In the genomic region with DNA sequence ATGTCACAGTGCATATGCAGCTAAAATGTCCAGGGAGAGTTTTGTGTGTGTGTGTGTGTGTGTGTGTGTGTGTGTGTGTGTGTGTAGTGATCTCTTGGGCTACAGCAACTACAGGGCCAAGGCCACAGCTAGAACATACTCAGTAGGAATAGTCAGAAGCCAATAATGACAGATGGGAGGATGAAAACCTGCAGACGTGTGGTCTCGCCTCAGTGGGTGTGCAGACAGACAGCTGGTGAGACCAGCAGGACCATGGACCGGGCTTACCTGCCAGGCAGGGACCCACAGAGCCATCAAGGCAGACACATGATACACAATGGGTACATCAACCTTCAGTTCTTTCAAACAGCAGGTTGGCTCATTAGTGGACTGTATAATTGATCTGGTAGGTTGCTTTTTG, we compare ENCODE assay signal across 14 mouse cellular contexts.
DNase-seq lines count a peak whose midpoint lies in the region; ATAC-seq and TF ChIP-seq lines count a peak whose summit lies in the region.
"Had no signal": no experiment of that assay in that cellular context is flagged by ENCODE, and none has a peak within 500 bp of the region (broad histone marks: within the 10 kb centered on the region; RNA-seq: fewer than 3 reads in every experiment).

No protein-coding gene starts in this region.

- TF ChIP-seq CTCF in brain, embryonic 14.5 days (IDR thresholded peaks at IDR 0.05; ENCODE audit: borderline replicate concordance, extremely low read depth, insufficient read depth, insufficient read length): no peak

- no peak overlapping the region for H3K9ac ChIP-seq in hindbrain, embryonic 15.5 days
- H3K9ac ChIP-seq in hindbrain, embryonic 11.5 days (ENCODE audit: low read depth, low read length): no peak overlapping the region
- H3K9ac ChIP-seq: embryonic facial prominence, embryonic 12.5 days; heart, embryonic 13.5 days; liver, embryonic 14.5 days; midbrain, embryonic 13.5 days had no signal

- no peak for TF ChIP-seq POLR2A in brain, embryonic 14.5 days (IDR thresholded peaks at IDR 0.05; ENCODE audit: borderline replicate concordance, extremely low read depth, insufficient read depth, insufficient read length, poor library complexity, severe bottlenecking)

- H3K4me3 ChIP-seq in hindbrain, embryonic 15.5 days: no peak overlapping the region
- no peak overlapping the region for H3K4me3 ChIP-seq in hindbrain, embryonic 11.5 days (ENCODE audit: low read depth, low read length)
- H3K4me3 ChIP-seq: embryonic facial prominence, embryonic 12.5 days; erythroblast, embryonic 14.5 days; heart, embryonic 13.5 days; midbrain, embryonic 13.5 days; myocyte had no signal

- no peak overlapping the region for H3K27ac ChIP-seq in hindbrain, embryonic 15.5 days (replicated peaks)
- no peak overlapping the region for H3K27ac ChIP-seq in hindbrain, embryonic 11.5 days (ENCODE audit: low read depth, low read length)
- H3K27ac ChIP-seq: embryonic facial prominence, embryonic 12.5 days; heart, embryonic 13.5 days; liver, embryonic 14.5 days; midbrain, embryonic 13.5 days had no signal

- WGBS in hindbrain, embryonic 15.5 days: 63% methylated on average over 3 of the region's 3 CpGs
- WGBS in hindbrain, embryonic 11.5 days: 75% methylated on average over 3 of the region's 3 CpGs

- H3K4me2 ChIP-seq in hindbrain, embryonic 15.5 days: no peak overlapping the region
- H3K4me2 ChIP-seq in hindbrain, embryonic 11.5 days (replicated peaks; ENCODE audit: low read depth, low read length): no peak overlapping the region
- H3K4me2 ChIP-seq: embryonic facial prominence, embryonic 12.5 days; heart, embryonic 13.5 days; midbrain, embryonic 13.5 days had no signal

- no peak for DNase-seq in hindbrain, embryonic 11.5 days (ENCODE audit: low spot score)
- peak; percentile 67 for DNase-seq in brain, embryonic 14.5 days (ENCODE audit: low read depth)
- DNase-seq in cerebellum, adult 11-12 months: peak; percentile 80
- peak; percentile 81 to 91 for DNase-seq in cerebellum, postnatal 14 days
- no peak for DNase-seq in adrenal gland, postnatal 4 days (ENCODE audit: low spot score in 2 of 2)
- DNase-seq in layer of hippocampus, adult 8-10 months (ENCODE audit: low spot score in 2 of 2): no peak
- DNase-seq: layer of hippocampus, adult 9-11 months had no signal

- no peaks in the 10 kb centered on the region; the same call in 1 of the 2 replicates for H3K4me1 ChIP-seq in hindbrain, embryonic 15.5 days (replicated peaks)
- no peaks in the 10 kb centered on the region for H3K4me1 ChIP-seq in hindbrain, embryonic 11.5 days (replicated peaks; ENCODE audit: control insufficient read depth, insufficient read depth, low read length)
- H3K4me1 ChIP-seq: embryonic facial prominence, embryonic 12.5 days; heart, embryonic 13.5 days; midbrain, embryonic 13.5 days had no signal

- no peaks in the 10 kb centered on the region for H3K36me3 ChIP-seq in hindbrain, embryonic 15.5 days
- H3K36me3 ChIP-seq in hindbrain, embryonic 11.5 days (ENCODE audit: control insufficient read depth, insufficient read depth, low read length): no peaks in the 10 kb centered on the region
- H3K36me3 ChIP-seq: embryonic facial prominence, embryonic 12.5 days; heart, embryonic 13.5 days had no signal

- no peaks in the 10 kb centered on the region for H3K9me3 ChIP-seq in hindbrain, embryonic 15.5 days
- H3K9me3 ChIP-seq in hindbrain, embryonic 11.5 days (ENCODE audit: control insufficient read depth, low read length): no peaks in the 10 kb centered on the region
- H3K9me3 ChIP-seq: embryonic facial prominence, embryonic 12.5 days; midbrain, embryonic 13.5 days had no signal

- H3K27me3 ChIP-seq in hindbrain, embryonic 15.5 days: no peaks in the 10 kb centered on the region
- no peaks in the 10 kb centered on the region for H3K27me3 ChIP-seq in hindbrain, embryonic 11.5 days (ENCODE audit: control insufficient read depth, insufficient read depth, low read length)
- H3K27me3 ChIP-seq: embryonic facial prominence, embryonic 12.5 days; heart, embryonic 13.5 days; midbrain, embryonic 13.5 days had no signal

- ATAC-seq in hindbrain, embryonic 15.5 days (ENCODE audit: low FRiP score, low read depth): peak; percentile 48; the same call in 1 of the 2 replicates
- ATAC-seq in hindbrain, embryonic 11.5 days (ENCODE audit: low FRiP score): no peak
- ATAC-seq: midbrain, embryonic 13.5 days had no signal

Comparison
In these comparisons a context has a peak if more than half of its experiments do, and no peak if none do; other contexts are left out.
1. DNase-seq: peak in brain, embryonic 14.5 days (single experiment), cerebellum, adult 11-12 months (single experiment) and cerebellum, postnatal 14 days (2 of 2); none in hindbrain, embryonic 11.5 days (single experiment), adrenal gland, postnatal 4 days (0 of 2) and layer of hippocampus, adult 8-10 months (0 of 2).